Mouse (Mus musculus) cerebellum, adult 11-12 months (tissue): ENCODE measurements around the gene Mprip.

Source experiments
- DNase-seq: peaks from one replicate; pipeline ENCODE4 v3.0.0; 2022

The Mprip gene

DNA sequence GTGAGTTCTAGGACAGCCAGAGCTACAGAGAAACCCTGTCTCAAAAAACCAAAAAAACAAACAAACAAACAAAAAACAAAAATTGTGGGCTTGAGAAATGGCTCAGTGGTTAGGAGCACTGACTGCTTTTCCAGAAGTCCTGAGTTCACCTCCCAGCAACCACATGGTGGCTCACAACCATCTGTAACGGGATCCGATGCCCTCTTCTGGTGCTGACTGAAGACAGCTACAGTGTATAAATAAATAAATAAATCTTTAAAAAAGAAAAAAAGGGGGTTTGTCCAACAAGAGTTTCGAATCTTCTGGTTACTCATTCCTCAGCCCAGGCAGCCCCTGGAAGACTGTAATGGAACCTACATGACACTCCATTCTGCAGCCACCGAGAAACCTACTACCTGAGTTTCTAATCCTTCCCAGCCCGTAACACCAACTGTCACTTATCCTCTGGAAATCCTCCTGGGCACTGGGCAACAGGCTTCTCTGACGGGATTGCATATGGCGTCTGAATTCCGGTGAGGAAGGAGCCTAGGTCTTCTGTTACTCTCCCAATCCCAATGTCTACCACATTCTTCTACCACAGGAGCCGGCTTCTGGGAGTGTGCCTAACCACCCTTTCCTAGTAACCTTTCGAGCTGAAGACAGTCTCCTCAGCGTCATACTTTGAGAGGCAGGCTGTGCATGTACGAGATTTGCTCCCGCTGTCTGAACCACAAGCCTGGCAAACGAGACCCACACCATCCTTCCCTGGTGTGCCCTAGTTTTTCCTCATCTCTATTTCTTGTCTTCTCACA is 147.3 kb downstream of the Mprip start:
- DNase-seq, result no peak

DNA sequence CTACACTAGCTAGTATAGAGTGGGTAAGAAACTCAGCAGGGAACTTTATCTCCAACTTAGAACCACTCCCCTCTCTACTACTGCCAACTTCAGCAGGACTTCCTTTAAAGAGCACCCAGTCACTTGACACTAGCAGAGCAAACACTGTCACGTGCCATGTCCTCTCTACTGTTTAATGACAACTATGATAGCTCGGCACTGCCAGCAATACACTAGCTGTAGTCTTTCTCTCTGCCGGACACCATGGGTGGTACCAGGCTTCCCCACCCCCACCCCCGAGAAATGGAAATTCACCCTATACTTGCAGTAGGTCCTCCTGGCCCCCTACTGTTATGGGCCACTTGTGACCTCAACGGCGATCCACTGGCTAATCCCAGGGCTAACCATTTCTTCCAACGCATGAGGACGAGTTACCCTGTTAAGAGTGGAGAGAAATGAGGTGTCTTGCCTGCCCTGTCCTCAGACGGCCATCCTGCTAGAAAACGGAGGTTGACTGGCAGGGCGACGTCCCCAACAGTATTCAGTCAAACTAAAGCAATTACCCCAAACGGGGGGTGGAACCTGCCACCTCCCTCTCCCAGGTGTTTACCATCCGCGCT is 148.1 kb downstream of the Mprip start:
- DNase-seq, result no peak

DNA sequence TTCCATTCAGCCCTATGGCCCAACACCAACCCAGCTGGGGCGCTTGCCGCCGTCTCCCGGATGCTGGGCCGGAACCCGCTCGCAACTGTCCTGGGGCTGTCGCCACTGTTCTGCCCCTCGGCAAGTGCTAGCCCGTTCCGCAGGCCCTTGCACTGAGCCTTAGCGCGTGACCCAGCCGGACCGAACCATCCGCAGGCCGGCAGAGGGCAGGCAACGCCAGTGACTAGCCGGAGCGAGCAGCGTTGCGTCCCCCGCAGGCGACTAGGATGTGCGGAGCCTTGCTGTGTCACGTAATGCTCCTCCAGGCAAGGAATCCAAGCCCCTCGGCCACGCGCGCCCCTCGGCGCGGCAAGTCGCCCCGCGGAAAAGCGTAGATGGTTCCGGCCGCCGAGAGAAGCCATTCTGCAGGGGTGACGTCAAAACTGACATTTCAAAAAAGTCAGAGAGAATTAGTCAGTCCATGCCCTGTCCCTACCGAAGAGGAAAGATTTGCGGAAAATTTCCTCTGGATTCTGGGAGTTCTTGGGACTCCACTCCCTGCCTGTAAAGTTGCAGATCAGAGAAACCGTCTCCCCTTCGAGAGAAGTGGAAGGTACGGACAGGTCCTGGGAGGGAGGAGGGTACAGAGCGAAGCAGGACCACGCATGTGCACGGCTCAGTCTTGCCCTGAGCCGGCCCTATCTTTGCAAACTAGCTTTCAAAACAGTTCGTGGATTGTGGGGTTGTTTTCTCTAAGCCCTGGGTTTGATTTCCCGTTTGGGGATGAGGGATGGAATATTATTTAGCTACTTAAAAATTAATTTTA is 148.8 kb downstream of the Mprip start, which contains the start of gene Flcn:
TSS of gene Flcn (minus strand) at position 347 of the 805 bp plus-strand sequence.
- DNase-seq, result peak; percentile 88

DNA sequence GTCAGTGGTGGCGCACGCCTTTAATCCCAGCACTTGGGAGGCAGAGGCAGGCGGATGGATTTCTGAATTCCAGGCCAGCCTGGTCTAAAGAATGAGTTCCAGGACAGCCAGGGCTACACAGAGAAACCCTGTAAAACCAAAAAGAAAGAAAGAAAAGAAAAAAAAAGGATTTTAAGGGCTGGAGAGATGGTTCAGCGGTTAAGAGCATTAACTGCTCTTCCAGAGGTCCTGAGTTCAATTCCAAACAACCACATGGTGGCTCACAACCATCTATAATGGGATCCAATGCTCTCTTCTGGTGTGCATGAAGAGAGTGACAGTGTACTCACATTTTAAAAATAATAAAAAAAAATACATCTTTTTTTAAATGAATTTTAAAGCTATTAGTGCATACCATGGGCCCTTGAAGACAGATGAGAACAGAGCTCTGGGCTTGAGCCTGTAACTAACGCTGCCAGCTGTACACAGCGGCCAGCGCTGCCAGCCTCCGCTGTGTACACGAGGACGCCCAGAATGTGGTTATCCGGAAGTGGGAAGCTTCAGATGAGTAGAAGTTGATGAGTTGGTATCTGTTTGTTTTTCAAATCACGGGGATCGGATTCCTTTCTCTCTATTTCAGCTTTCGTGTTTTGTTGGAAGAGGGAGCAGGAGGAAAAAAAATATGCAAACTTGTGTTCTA is 149.5 kb downstream of the Mprip start:
- DNase-seq, result no peak

DNA sequence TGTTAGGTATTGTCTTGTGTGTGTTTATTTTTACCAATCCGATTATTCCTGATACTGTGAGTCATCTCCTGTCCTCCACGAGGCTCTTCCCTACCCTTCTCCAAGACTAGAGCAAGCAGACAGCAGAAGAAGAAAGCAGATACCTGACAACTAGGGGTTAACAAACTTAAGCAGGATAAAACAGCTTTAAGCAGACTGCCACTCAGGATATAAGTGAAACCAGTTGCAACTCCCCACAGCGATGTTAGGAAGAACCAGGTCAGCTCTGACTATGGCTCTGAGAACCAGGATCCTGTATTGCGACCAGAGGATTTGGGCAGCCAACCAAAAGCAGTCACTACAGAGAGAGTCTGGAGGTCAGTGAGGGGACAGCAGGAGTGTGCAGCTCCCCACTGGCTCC is 150.1 kb downstream of the Mprip start:
- DNase-seq, result no peak

DNA sequence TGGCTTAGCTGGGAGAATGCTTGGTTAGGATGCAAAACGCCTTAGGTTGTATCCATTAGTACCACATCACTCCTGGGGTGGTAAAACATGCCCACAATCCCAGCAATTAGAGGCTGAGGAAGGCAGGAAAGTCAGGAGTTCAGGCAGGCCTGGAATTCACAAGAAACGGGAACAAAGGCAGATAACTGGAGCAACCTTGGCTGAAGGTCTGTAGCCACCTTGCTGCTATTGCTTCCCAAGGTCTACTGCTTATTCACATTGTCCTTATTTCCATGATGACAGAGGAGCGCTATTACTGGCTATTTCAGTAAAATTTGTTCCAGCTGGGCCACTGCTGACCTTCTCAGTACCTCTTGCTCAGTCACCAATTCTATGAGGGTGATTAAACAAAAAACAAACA is 152.2 kb downstream of the Mprip start:
- DNase-seq, result no peak

DNA sequence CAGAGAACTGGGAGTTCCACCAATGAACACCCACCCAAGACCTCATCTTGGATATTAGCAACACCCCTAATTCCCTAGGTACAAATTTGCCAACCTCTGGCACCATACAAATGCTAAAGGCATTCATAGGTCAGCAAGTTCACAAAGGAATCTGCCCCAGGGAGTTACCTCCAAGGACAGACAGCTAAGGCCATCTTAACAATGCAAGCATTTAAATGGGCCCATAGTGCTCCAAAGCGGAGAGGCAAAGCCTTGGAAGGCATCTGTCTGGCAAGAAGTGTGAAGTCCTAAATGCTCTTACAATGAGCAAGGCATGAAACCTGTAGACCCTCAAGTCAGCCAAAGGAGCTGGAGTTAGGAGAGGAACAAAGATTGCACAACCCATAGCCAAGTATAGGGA is 153.2 kb downstream of the Mprip start:
- DNase-seq, result no peak

DNA sequence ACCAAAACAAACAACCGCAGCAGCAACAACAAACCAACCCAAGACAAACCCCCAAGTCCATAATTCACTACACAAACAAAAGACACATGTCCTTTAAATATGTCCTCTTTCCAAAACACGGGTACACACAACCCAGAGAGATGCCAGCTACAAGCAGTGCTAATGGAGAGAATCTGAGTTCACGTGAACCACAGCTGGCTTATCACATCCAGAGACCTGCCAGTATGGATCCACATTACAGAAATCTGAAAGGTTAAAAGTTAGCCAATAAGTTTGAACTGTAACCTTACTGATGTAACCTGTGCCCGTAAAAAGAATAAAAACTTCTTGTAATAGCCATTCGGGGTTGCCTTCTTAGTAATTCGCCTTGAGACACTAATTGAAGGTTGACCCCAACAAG is 153.8 kb downstream of the Mprip start:
- DNase-seq, result no peak

DNA sequence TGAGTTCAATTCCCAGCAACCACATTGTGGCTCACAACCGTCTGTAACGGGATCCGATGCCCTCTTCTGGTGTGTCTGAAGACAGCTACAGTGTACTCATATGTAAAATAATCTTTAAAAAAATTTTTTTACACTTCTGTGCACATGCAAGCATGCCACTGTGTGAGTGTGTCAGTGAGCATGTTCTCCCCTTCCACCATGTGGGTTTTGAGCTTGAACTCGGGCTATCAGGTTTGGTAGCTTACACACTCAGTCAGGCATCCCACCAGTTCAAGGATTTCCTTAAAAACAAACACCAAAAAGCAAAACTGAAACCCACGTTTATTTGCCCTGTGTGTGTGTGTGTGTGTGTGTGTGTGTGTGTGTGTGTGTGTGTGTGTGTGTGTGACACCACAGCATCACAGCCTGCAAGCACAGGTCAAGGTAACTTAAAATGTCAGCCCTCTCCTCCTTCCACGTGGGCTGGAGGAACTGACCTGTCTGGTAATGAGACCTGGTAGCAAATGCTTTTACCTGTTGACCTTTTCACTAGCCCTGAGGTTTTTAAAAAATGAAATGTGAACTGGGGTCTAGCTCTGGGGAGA is 154.5 kb downstream of the Mprip start:
- DNase-seq, result no peak

DNA sequence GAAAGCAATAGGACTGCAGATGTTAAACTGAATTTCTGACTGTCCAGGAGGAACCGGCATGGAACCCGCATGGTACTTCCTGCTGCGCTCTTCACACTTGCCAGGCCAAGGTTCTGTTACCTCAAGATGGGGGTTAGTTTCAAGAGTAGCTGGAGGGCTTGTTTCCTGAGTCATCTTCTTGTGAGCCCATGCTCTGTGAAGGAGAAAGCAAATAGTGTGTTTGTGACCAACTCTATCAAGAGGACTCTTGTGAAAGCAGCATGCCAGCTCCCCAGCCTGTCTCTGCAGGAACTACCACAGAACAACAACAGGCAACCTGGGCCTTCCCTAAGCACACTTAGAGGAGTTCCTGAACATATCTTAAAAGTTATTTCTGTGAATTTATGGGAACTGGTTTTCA is 156.8 kb downstream of the Mprip start:
- no peak for DNase-seq

DNA sequence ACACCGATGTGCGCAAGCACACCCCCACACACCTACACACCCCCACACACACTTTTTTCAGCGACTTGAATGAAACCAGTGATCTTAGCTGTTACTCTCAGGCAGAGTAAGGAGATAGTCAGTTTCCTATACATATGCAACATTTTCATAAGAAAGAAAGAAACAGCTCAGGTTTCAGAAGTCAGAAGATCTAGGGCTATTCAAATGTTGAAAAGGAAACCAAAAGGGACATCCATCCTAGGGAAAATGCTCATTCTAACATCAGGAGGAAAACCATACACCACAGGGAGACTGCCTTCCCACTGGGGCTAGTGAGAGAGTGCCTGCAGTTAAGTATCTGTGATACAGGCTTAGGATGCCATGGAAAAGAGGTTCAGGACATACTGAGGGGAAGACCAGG is 160.5 kb downstream of the Mprip start:
- no peak for DNase-seq
